Mouse (Mus musculus): Measurements from ENCODE around the gene Arrdc5.

- no peak for TF ChIP-seq POLR2A (IDR thresholded peaks at IDR 0.05; ENCODE audit: low read depth, low read length)
- no peak for TF ChIP-seq CTCF (conservative IDR thresholded peaks at IDR 0.05; ENCODE audit: insufficient read depth, insufficient read length, low read depth, low read length)
Measured at GRCm38 (mm10) chr17:56293291-56293690, 6.8 kb downstream of the Arrdc5 start.
